Mouse (Mus musculus): ENCODE results near the gene Gm20498.

Gm20498 gene

DNA sequence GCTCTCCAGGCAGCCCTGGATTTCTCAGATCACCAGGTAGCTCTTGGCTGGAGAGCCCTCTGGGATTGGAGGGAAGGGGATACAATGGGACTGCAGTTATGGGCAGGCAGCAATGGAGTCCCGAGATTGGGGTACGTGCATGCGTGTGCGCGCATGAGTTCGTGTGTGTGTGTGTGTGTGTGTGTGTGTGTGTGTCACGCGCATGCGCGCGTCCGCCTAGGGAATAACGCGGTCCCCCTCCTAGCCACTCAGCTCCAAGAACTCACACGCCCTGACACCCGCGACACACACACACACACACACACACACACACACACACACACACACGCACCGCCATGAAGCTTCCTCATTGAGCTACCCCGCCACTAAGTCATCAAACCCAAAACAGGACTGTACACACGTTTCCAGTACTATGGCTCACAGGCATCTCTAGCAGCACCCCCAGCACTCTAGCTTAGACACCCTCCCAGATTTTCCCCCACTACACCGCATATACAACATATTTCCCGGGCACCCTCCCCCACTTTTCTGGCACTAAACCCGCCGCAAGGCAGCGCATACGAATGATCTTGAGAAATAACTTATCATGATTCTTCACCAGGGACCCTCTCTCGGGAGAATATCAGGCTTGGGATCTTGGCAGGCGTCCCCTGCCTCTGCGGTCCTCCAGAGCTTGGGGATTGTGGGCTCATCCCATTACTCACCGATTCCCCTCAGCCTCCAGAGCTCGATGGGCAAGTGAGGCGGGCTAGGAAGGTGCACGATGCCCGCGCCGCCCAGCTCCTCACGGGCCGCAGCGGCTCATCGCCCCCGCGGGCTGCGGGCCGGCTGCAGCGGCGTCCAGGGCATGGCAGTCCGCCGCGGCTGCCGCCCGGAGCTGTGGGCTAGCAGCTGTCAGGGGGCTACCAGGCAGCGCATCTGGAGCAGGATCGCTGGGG, 200.5 kb downstream of the Gm20498 start:
- no peak for DNase-seq

- DNase-seq: no peak
Observed at GRCm38 (mm10) chr12:81331046-81331638, 201.6 kb downstream of the Gm20498 start.

DNA sequence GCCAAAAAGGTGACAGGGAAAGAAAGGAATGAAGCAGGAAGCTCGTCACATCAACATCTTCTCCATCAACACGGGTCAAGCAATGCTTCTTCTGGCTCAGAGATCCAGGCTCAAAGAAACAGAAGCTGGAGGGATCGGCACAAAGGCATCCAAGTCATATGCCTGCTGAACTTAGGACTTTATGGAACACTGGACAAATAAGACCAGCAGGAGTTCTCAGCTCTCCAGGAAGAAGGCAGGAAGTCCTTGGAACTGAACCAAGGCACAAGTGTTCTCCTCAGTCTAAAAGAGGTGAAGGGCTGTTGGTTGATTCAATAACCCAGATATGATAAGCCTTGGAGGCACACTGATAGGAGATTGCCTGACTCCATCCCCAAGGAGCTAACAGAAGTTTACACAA, 207.7 kb downstream of the Gm20498 start:
- DNase-seq: no peak

- no peak for DNase-seq
Observed at GRCm38 (mm10) chr12:81324116-81324515, 208.6 kb downstream of the Gm20498 start.

GRCm38 (mm10) chr12:81321021-81321420, 211.7 kb downstream of the Gm20498 start:
- no peak for DNase-seq

- no peak for DNase-seq
Observed at GRCm38 (mm10) chr12:81317811-81318210, 214.9 kb downstream of the Gm20498 start.

DNA sequence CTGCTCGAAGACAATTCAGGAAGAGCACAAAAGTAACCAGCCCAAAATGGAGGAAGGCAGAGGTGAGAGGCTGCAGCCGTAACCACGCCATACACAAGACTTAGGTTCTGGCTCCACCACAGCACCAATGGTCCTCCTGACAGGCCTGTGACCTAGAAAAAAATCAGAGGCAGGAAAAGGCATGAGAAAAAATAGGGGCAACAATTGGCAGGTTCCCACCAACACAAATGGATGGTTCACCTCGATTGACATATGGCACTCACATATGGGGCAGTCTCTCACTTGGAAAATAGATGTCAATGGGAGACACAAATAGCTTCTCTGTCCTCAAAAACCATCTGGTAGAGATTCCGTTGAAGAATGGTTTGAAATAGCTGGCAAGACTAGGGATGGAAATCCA, 216.8 kb downstream of the Gm20498 start:
- DNase-seq: no peak
